Mouse (Mus musculus) ovary, postnatal 36 days (tissue): ENCODE results near the gene Deup1.
"Not testable (repeated sequence)": the region's sequence is repeated elsewhere in the genome, so short reads cannot be mapped to it uniquely, and the experiment has no call there.

Experiments used
- DNase-seq: peaks from one replicate; pipeline ENCODE4 v3.0.0; 2022; ENCODE audit warnings: low spot score, mixed read lengths

The Deup1 gene

GRCm38 (mm10) chr9:15587157-15587854, 40.4 kb downstream of the Deup1 start:
- DNase-seq = no peak

GRCm38 (mm10) chr9:15585956-15586355, 41.8 kb downstream of the Deup1 start:
- DNase-seq = no peak

- no peak for DNase-seq
Measured at GRCm38 (mm10) chr9:15584209-15584608, 43.5 kb downstream of the Deup1 start.

- no peak for DNase-seq
Measured at GRCm38 (mm10) chr9:15582026-15582425, 45.7 kb downstream of the Deup1 start.

DNA sequence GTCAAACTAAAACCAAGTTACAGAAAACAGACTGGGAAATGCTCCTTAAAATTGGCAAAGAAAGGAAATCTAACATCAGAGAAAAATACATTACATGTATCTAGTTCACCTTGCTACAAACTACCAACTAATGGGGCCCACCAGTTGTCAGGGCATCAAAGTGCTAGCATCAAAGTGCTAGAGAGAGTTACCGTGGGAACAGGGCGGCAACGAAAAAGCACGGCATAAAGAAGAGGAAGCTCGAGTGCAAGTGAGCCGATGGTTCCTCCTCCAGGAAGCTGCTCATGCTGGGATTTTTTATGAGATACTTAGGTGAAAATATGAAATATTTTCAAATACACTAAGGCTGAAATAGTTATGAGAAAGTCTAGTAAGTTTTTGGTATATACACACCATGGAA, 47.6 kb downstream of the Deup1 start:
- no peak for DNase-seq

DNA sequence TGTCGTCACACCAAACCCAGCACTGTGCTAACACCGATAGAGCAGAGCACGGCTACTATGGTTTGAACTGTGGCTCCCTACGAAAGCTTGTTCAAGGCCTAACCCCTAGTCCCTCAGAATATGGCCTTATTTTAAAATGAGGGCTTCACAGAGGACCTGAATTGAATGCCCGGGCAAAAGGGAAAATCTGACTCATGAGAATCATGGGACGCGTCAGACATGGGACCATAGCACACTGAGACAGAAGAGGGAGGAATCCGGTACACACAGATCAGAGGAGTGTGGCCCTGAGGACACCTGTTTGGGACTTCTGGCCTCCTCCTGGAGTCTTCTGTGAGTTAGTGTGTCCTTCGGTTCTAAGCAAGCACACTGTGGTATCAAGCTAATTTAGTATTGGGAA, 48.8 kb downstream of the Deup1 start:
- no peak for DNase-seq

GRCm38 (mm10) chr9:15578427-15578826, 49.3 kb downstream of the Deup1 start:
- no peak for DNase-seq

- no peak for DNase-seq
Measured at GRCm38 (mm10) chr9:15574750-15575454, 52.8 kb downstream of the Deup1 start.

GRCm38 (mm10) chr9:15562353-15562752, 65.4 kb downstream of the Deup1 start:
- no peak for DNase-seq

- DNase-seq = no peak
Measured at GRCm38 (mm10) chr9:15560451-15560850, 67.3 kb downstream of the Deup1 start.

DNA sequence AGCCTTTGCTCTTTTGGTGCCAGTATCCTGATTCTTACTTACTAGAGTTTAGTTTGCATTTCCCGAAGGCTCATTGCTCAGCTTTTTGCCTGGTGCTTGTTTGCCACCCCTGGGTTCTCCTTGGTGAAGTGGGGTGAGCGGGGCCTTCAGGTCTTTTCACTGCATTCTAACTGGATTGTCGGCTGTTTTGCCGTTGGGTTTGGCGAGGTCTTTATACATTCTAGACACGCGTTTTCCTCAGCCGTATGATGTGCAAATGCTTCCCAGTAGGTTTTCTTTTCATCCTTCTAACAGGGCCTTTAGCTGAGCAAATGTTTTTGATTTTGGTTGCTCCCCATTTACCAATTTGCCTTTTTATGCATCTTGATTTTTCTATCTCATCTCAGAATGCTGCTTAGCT, 74.4 kb downstream of the Deup1 start:
- no peak for DNase-seq

- no peak for DNase-seq
Measured at GRCm38 (mm10) chr9:15551933-15552851, 75.5 kb downstream of the Deup1 start.

DNA sequence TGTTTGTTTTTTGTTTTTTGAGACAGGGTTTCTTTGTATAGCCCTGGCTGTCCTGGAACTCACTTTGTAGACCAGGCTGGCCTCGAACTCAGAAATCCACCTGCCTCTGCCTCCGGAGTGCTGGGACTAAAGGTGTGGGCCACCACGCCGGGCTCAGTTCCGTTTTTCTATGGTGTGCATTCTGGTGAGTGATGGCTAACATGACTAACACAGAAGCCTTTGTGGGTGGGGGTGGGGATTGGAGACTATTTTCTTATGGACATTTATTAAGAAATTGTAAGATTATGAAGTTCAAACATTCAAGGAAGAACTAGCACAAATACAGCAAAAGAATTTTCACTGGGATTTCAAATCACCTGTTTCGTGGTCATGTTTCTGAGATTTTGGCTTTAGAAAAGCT, 76.7 kb downstream of the Deup1 start:
- DNase-seq = not testable (repeated sequence)

GRCm38 (mm10) chr9:15550461-15550961, 77.2 kb downstream of the Deup1 start:
- DNase-seq = no peak

- no peak for DNase-seq
Measured at GRCm38 (mm10) chr9:15541735-15542354, 85.9 kb downstream of the Deup1 start.

GRCm38 (mm10) chr9:15538979-15539533, 88.7 kb downstream of the Deup1 start:
- DNase-seq = no peak

- DNase-seq = no peak
Measured at GRCm38 (mm10) chr9:15537455-15538048, 90.2 kb downstream of the Deup1 start.

DNA sequence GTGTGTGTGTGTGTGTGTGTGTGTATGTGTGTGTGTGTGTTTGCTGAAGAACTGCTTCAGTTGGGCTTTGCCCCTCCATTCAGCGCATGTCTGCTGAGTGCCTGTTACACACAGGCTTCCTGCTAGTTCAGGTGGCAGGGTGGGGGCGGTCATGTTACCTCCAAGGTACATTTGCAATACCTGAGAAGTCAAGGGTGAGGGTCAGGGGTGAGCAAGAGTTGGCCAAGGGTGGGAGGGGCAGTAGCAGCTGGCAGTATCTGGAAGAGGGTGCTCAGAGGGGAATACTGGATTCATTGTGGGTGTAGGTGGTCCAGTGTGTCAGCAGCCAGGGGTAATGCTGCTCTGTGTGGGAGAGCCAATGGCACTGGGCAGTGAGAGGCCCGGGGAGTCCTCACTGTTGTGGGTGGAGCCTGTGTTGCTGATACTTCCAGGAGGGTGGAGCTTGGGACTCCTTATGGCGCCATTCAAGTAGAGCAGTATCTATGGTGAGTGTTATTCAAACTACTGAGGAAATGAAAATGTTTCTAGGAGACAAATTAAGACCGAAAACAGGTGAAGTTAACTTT, 90.8 kb downstream of the Deup1 start:
- DNase-seq = no peak

DNA sequence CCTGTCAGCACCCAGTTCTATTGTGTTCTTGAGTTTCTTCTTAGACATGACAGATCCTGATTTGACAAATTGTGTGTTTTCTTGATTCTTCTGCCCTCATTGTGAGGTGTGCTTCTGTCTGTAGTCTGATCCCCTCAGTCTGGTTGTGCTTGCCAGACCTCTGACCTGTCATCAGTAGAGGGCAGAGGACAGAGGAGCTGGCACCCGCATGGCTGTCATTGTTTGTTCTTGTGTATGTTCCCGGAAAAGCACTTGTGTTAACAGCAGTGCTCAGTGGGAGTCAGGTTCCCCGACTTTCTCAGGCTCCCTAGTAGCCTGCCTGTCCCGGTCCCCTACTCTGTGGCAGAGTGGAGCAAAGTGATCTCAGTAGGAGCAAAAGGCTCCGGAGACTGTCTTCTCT, 92.3 kb downstream of the Deup1 start:
- DNase-seq = no peak

GRCm38 (mm10) chr9:15534110-15534509, 93.6 kb downstream of the Deup1 start:
- no peak for DNase-seq
